Mouse (Mus musculus): ENCODE results near the gene Tnf. TPM values are rescaled to one million over a fixed set of nuclear protein-coding genes. Genes with fewer than 3 reads are reported as not detected.

Tnf gene
- polyA plus RNA-seq, 1 experiment = 7.4 TPM

- H3K27ac ChIP-seq (ENCODE audit: control insufficient read depth, insufficient read depth, low read depth, low read length, poor library complexity) = no peak overlapping the region
- TF ChIP-seq POLR2A (IDR thresholded peaks at IDR 0.05; ENCODE audit: borderline replicate concordance, control insufficient read depth, low read depth, low read length) = no peak
- no peak for TF ChIP-seq CTCF (IDR thresholded peaks at IDR 0.05; ENCODE audit: control insufficient read depth, insufficient read depth, low read length)
- peaks cover 4% of the 10 kb centered on the region; the same call in 1 of the 2 replicates for H3K4me1 ChIP-seq (ENCODE audit: control insufficient read depth, insufficient read depth, low read length)
- 79% methylated on average over 14 of the region's 14 CpGs for WGBS
- no peak overlapping the region for H3K4me3 ChIP-seq (replicated peaks; ENCODE audit: control insufficient read depth, low read depth, low read length)
Observed at GRCm38 (mm10) chr17:35162121-35162520, 39.7 kb downstream of the Tnf start.

DNA sequence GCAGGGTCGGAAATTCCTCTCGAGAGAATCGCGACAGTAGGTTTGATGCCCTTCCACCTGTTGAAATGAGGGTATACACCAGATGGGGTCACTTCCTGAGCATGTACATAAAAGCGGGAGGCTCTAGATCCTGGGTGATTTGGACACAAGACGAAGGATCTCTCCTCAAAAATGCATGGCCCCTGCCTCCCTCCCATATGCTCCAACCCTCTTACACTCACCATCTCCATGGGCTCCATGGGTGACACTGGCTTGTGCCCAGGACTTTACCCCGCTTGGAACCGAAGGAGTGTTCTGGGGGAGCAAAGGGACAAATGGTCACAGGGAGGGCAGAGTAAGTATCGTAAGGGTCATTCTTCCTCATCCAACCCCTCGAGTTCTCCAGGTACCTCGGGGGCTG lies 40.4 kb downstream of the Tnf start:
- WGBS = 80% methylated on average over 11 of the region's 11 CpGs
- H3K27ac ChIP-seq (ENCODE audit: control insufficient read depth, insufficient read depth, low read depth, low read length, poor library complexity) = no peak overlapping the region
- H3K4me3 ChIP-seq (replicated peaks; ENCODE audit: control insufficient read depth, low read depth, low read length) = no peak overlapping the region
- peaks cover 3% of the 10 kb centered on the region; the same call in 1 of the 2 replicates for H3K4me1 ChIP-seq (ENCODE audit: control insufficient read depth, insufficient read depth, low read length)
- no peak for TF ChIP-seq CTCF (IDR thresholded peaks at IDR 0.05; ENCODE audit: control insufficient read depth, insufficient read depth, low read length)
- TF ChIP-seq POLR2A (IDR thresholded peaks at IDR 0.05; ENCODE audit: borderline replicate concordance, control insufficient read depth, low read depth, low read length) = no peak

- Histone ChIP-seq H3K27ac (ENCODE audit: control insufficient read depth, insufficient read depth, low read depth, low read length, poor library complexity) (no peak overlapping the region), H3K4me1 (ENCODE audit: control insufficient read depth, insufficient read depth, low read length) (peaks cover 2% of the 10 kb centered on the region; the same call in 1 of the 2 replicates), H3K4me3 (replicated peaks; ENCODE audit: control insufficient read depth, low read depth, low read length) (no peak overlapping the region)
- WGBS = 87% methylated on average over 7 of the region's 7 CpGs
- TF ChIP-seq POLR2A (IDR thresholded peaks at IDR 0.05; ENCODE audit: borderline replicate concordance, control insufficient read depth, low read depth, low read length) = no peak
- no peak for TF ChIP-seq CTCF (IDR thresholded peaks at IDR 0.05; ENCODE audit: control insufficient read depth, insufficient read depth, low read length)
Observed at GRCm38 (mm10) chr17:35159638-35160037, 42.2 kb downstream of the Tnf start.

DNA sequence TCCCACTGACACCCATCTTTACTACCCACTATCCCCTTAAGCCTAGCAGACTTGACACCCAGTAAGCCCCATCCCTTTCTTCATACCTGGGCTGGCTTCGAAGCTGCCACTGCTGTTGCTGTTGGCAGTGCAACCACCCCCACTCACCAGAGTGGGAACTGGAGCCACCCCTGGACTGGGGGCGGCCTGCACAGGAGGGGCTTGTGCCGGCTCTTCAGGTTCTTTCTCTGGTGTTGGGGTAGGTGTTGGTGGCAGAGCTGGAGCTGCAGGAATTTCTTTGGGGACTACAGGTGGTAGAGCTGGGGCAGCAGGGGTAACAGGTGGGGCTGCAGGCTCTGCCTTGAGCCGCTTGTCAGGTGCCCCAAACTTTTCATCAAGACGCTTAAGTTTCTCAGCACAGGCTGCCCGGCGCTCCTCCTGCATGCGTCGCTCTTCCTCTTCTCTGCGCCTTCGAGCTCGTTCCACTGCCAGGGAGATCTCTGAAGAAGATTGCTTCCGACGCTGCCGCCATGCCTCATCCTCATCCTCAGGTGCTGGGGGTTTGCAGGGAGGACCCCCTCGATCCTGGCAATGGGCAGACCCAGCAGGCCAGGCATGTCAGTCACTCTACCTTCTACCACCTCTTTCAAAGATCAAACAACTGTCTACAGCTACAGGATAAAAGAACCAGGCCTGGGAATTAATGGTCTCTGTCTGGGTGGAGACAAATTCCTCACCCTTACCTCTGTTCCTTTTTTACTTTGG lies 42.8 kb downstream of the Tnf start:
- TF ChIP-seq POLR2A (IDR thresholded peaks at IDR 0.05; ENCODE audit: borderline replicate concordance, control insufficient read depth, low read depth, low read length) (no peak), CTCF (IDR thresholded peaks at IDR 0.05; ENCODE audit: control insufficient read depth, insufficient read depth, low read length) (no peak)
- H3K4me1 ChIP-seq (ENCODE audit: control insufficient read depth, insufficient read depth, low read length) = peaks cover 2% of the 10 kb centered on the region; the same call in 1 of the 2 replicates
- WGBS = 92% methylated on average over 16 of the region's 16 CpGs
- no peak overlapping the region for H3K27ac ChIP-seq (ENCODE audit: control insufficient read depth, insufficient read depth, low read depth, low read length, poor library complexity)
- no peak overlapping the region for H3K4me3 ChIP-seq (replicated peaks; ENCODE audit: control insufficient read depth, low read depth, low read length)

- TF ChIP-seq POLR2A (IDR thresholded peaks at IDR 0.05; ENCODE audit: borderline replicate concordance, control insufficient read depth, low read depth, low read length) (no peak), CTCF (IDR thresholded peaks at IDR 0.05; ENCODE audit: control insufficient read depth, insufficient read depth, low read length) (no peak)
- 95% methylated on average over 8 of the region's 8 CpGs for WGBS
- peaks cover under 1% of the 10 kb centered on the region; the same call in 1 of the 2 replicates for H3K4me1 ChIP-seq (ENCODE audit: control insufficient read depth, insufficient read depth, low read length)
- no peak overlapping the region for H3K27ac ChIP-seq (ENCODE audit: control insufficient read depth, insufficient read depth, low read depth, low read length, poor library complexity)
- H3K4me3 ChIP-seq (replicated peaks; ENCODE audit: control insufficient read depth, low read depth, low read length) = no peak overlapping the region
Observed at GRCm38 (mm10) chr17:35157661-35158175, 44.1 kb downstream of the Tnf start.

DNA sequence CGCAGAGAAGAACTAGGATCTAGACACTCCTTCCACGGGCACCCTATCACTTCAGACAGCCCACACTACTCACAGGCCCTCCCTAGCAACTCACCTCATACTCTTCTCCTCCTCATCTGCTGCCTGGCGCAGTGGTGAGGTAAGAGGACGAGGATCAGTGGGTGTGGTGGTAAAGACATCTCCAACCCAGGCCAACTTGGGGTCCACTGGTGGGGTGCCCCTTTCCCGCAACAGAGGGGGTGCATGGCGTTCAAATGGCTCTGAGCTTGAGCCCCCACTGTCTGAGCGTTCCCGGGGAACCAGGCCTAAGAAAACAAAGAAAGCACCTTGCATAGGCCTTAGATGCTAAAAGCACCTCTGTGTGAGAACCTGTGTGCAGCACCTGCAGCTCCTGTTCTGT lies 44.6 kb downstream of the Tnf start:
- 87% methylated on average over 8 of the region's 8 CpGs for WGBS
- no peak overlapping the region for H3K4me3 ChIP-seq (replicated peaks; ENCODE audit: control insufficient read depth, low read depth, low read length)
- H3K27ac ChIP-seq (ENCODE audit: control insufficient read depth, insufficient read depth, low read depth, low read length, poor library complexity) = no peak overlapping the region
- H3K4me1 ChIP-seq (ENCODE audit: control insufficient read depth, insufficient read depth, low read length) = no peaks in the 10 kb centered on the region
- TF ChIP-seq POLR2A (IDR thresholded peaks at IDR 0.05; ENCODE audit: borderline replicate concordance, control insufficient read depth, low read depth, low read length) = no peak
- no peak for TF ChIP-seq CTCF (IDR thresholded peaks at IDR 0.05; ENCODE audit: control insufficient read depth, insufficient read depth, low read length)

- TF ChIP-seq CTCF (IDR thresholded peaks at IDR 0.05; ENCODE audit: control insufficient read depth, insufficient read depth, low read length) (no peak), POLR2A (IDR thresholded peaks at IDR 0.05; ENCODE audit: borderline replicate concordance, control insufficient read depth, low read depth, low read length) (no peak)
- H3K27ac ChIP-seq (ENCODE audit: control insufficient read depth, insufficient read depth, low read depth, low read length, poor library complexity) = no peak overlapping the region; the same call in 1 of the 2 replicates
- H3K4me1 ChIP-seq (ENCODE audit: control insufficient read depth, insufficient read depth, low read length) = no peaks in the 10 kb centered on the region
- WGBS = 91% methylated on average over 33 of the region's 33 CpGs
- H3K4me3 ChIP-seq (replicated peaks; ENCODE audit: control insufficient read depth, low read depth, low read length) = no peak overlapping the region
Observed at GRCm38 (mm10) chr17:35156461-35157200, 45.2 kb downstream of the Tnf start.

DNA sequence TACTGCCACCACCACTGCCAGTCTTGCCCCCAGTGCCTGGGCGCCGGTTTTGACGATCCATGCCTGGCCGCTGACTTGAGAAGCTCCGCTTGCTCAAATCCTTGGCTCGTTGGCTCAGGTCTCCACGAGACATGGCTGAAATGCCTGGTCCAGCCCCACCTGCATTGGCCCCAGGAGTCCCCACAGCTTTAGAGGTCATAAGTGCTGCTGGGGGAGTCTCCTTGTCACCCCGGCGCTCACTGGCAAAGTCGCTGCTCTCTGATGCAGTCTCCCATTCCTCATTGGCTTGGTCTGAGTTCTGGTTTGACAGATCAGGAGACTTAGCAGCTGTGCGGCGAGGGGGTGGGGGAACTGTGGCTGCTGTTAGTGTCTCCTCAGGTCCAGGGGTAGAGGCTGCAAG lies 46.4 kb downstream of the Tnf start:
- TF ChIP-seq CTCF (IDR thresholded peaks at IDR 0.05; ENCODE audit: control insufficient read depth, insufficient read depth, low read length) (no peak), POLR2A (IDR thresholded peaks at IDR 0.05; ENCODE audit: borderline replicate concordance, control insufficient read depth, low read depth, low read length) (no peak)
- Histone ChIP-seq H3K4me3 (replicated peaks; ENCODE audit: control insufficient read depth, low read depth, low read length) (no peak overlapping the region), H3K27ac (ENCODE audit: control insufficient read depth, insufficient read depth, low read depth, low read length, poor library complexity) (no peak overlapping the region), H3K4me1 (ENCODE audit: control insufficient read depth, insufficient read depth, low read length) (no peaks in the 10 kb centered on the region)
- 92% methylated on average over 12 of the region's 12 CpGs for WGBS
